Mouse (Mus musculus) heart, postnatal 10 days (tissue): Measurements from ENCODE around the gene Zfp160. TPM values are rescaled to one million over a fixed set of nuclear protein-coding genes. Genes with fewer than 3 reads are reported as not detected.
"Not testable (repeated sequence)": the region's sequence is repeated elsewhere in the genome, so short reads cannot be mapped to it uniquely, and the experiment has no call there.

Experiments
- DNase-seq, 2 experiments: peaks; one replicate each; pipeline ENCODE4 v3.0.0; 2021
- intact Hi-C: fragments of 180-260 bp; cut with DNase I; formaldehyde crosslinking; loops from one replicate; pipeline ENCODE4 v1.15.1; 2025
- total RNA-seq, 2 experiments: library from RNA; stranded (reverse); gene quantifications; 2 replicates each; pipeline ENCODE4 v1.2.3; 2021

Gene Zfp160
- 10 to 100 TPM; 16.3 to 16.4 TPM for total RNA-seq

DNA sequence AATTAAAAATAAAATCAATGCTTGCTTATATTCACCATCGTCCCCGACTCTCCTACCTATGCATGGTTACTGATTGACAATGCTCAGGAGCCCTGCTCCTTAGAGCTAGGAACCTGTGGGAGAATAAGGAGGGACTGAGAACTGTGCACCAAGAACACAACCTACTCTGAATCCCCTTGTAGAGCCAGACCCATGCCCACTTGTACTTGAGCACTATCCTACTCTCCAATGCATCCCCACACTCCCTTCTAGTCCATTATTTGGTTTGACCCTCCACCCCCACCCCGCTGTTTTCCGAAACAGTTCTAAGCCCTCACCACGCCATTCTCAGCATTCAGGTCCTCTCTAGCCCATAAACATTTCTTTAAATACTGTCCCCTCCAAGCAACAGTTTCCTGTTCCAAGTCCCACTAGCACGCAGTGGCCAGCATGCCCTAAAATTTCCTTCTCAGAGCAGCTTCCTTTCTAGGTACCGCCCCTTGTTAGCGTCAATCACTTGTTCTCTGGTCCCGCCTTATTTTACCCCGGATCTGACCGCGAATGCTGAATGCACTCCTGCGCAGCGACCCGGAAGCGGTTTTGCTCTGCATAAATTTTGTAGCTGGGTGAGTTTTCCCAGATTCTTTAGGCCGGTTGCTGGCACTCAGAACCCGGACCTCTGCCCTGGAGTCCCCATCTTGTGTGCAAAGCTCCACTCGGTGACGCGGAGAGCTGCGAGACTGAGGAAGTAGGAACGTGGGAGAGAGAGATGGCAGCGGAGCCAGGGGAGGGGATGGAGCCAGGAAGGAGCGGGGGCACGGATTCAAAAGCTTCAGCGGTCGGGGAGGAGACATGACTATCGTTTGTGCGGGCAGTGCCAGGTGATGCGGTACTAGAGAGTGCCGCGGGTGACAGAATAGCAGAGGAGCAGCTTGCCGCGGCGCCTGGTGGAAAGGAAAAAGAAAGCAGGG, at the start of gene Zfp160:
Zfp160 (plus strand) TSS at position 522 of the 950 bp plus-strand sequence.
- DNase-seq = peak; percentile 91 to 95
- intact Hi-C loops = loop anchor here (2.0 kb wide), 1 partner anchor 58 kb away; no protein-coding TSS in a partner anchor

- intact Hi-C loops = no loop called here
- DNase-seq = no peak
Measured at GRCm38 (mm10) chr17:20960386-20960785, 48.3 kb upstream of the Zfp160 start.

- peak; percentile 21 to 22 for DNase-seq
- intact Hi-C loops = no loop called here
Measured at GRCm38 (mm10) chr17:20965421-20965820, 43.3 kb upstream of the Zfp160 start.

DNA sequence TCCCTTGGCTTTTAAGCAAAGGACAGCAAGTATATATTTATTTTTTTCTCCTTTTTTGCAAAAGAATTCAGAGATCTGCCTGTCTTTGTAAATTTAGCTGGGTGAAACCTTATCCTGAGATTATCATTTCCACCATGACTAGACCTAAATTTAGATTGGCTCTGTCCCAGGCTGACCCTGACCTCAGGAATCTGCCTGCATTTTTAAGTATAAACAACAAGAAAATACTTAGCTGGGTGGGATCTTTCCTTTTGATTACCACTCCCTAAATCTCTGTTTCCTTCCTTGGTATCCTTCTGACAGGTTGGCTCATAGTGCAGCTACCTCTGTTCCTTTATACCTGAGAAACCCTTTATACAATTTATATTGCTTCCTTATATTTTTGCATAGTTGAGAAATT, 42.0 kb upstream of the Zfp160 start:
- DNase-seq = no peak
- intact Hi-C loops = no loop called here

DNA sequence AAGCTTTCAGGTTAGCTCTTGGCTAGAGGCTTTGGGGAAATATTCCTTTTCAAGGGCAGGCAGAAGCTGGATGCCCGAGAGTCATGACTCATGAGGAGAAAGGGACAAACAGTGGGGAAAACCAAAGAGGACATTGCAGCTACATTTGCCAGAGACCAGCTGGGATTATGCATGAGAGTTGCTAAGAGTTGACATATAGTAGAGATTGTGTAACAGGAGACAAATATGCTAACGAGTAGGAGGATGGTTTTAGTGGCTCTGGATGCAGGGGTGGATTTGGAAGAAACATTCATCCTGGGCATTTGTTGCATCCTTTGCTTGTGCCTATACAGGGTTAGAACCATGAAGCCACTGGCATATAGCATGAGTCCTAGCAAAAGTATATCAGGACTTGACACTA, 15.0 kb upstream of the Zfp160 start:
- DNase-seq = no peak
- intact Hi-C loops = no loop called here

DNA sequence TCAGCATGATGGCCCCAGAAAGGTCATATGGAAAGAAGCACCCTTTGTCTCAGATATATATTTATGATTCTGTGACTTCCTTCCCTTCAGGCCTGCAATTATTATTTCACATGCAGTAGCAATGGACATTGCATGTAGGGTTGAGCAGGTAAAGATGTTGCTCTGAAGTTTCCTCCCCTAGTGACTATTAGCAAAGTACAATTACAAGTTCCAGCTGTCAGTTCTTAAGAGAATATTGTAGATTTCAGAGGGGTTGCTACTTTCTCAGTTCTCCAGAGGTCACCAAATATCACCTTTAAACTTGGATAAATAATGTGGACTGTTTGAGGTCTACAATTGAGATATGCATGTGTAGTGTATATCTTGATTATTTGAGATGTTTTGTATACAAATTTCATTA, 12.3 kb upstream of the Zfp160 start, which contains the start of gene Vmn1r233:
Vmn1r233 (minus strand) TSS at position 101 of the 400 bp plus-strand sequence.
- intact Hi-C loops = no loop called here
- no peak for DNase-seq

DNA sequence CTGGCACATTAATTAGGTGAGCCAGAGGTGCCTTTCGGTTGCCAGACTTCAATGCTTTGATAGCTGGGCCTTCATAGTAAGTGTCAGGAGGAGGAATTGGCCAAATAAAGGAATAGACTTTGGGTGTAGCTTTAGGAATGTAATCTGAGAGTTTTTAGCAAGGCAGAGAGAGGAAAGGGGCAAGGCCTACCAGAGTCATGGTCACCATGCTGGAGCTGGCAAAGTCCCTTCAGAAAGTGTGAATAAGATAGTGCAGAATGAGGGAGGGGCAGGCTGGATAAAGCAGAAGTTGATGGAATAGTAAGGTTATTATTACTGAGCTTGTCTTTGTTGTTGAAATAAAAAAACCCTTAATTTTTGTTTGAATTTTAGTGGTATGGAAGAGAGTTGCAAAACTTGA, 1.0 kb downstream of the Zfp160 start:
- DNase-seq = no peak
- intact Hi-C loops = loop anchor here (2.0 kb wide), 1 partner anchor 59 kb away; no protein-coding TSS in a partner anchor

GRCm38 (mm10) chr17:21018410-21019080, 9.8 kb downstream of the Zfp160 start:
- DNase-seq = no peak
- intact Hi-C loops = no loop called here

- intact Hi-C loops, DNase-seq: not testable (repeated sequence)
Measured at GRCm38 (mm10) chr17:21048020-21048419, 39.3 kb downstream of the Zfp160 start.

DNA sequence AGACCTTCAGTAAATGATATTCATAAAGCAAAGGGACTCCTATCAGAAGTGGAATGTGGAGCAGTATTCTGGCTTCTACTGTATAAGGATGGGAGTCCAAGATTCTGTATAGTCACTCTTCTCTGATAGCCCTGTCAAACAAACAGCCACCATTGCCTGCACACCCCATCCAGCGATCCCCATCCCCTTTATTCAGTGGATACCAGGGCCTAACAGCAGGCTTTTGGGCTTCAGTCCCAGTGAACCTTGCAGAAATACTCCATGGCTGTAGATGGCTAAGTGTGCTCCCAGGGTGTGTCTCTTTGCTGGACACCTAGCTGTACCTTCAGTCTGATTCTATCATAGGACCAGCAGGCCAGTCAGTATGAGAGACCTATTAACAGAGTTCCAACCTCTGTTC, 42.2 kb downstream of the Zfp160 start:
- DNase-seq = no peak
- intact Hi-C loops = no loop called here

GRCm38 (mm10) chr17:21051341-21051740, 42.6 kb downstream of the Zfp160 start:
- DNase-seq, intact Hi-C loops: not testable (repeated sequence)

DNA sequence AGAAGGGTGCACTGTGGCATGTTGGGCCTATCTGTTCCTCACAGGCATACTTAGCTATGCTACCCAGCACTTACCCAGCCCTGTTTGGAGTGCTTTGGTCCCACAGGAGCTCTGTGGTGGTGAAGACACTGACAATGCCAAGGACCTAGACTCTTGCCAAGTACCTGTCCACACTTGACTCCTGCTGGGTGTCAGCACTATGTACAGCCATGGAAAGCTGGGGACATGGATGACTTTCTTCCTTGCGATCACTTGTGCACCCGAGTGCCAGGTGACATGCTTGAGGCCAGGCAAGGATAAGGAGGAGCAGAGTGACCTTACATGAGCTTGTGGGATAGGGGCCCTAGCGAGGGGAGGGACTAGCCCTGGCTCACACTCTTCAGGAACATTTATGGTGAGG, 43.2 kb downstream of the Zfp160 start:
- DNase-seq = peak; percentile 68 to 70
- intact Hi-C loops = not testable (repeated sequence)

GRCm38 (mm10) chr17:21053267-21053666, 44.6 kb downstream of the Zfp160 start:
- intact Hi-C loops = no loop called here
- DNase-seq = peak; percentile 33 to 38

- DNase-seq, intact Hi-C loops: not testable (repeated sequence)
Measured at GRCm38 (mm10) chr17:21055111-21055510, 46.4 kb downstream of the Zfp160 start.

- no peak for DNase-seq
- intact Hi-C loops = no loop called here
Measured at GRCm38 (mm10) chr17:21065501-21065900, 56.8 kb downstream of the Zfp160 start.

GRCm38 (mm10) chr17:21067036-21067435, 58.3 kb downstream of the Zfp160 start:
- no peak for DNase-seq
- intact Hi-C loops = no loop called here

GRCm38 (mm10) chr17:21069443-21069842, 60.7 kb downstream of the Zfp160 start:
- intact Hi-C loops, DNase-seq: not testable (repeated sequence)

- DNase-seq, intact Hi-C loops: not testable (repeated sequence)
Measured at GRCm38 (mm10) chr17:21070971-21071370, 62.3 kb downstream of the Zfp160 start.
